Mouse (Mus musculus) retina, postnatal 1 day (tissue): ENCODE results near the gene Lrp5.
"Not testable (repeated sequence)": the region's sequence is repeated elsewhere in the genome, so short reads cannot be mapped to it uniquely, and the experiment has no call there.

Experiments
- DNase-seq: peaks from one replicate; pipeline ENCODE4 v3.0.0-alpha.2; 2012

Lrp5 gene

GRCm38 (mm10) chr19:3695006-3695405 lies 8.6 kb upstream of the Lrp5 start:
- no peak for DNase-seq

- DNase-seq: no peak
Observed at GRCm38 (mm10) chr19:3694476-3694875, 8.1 kb upstream of the Lrp5 start.

- DNase-seq: no peak
Observed at GRCm38 (mm10) chr19:3692414-3693145, 6.2 kb upstream of the Lrp5 start.

DNA sequence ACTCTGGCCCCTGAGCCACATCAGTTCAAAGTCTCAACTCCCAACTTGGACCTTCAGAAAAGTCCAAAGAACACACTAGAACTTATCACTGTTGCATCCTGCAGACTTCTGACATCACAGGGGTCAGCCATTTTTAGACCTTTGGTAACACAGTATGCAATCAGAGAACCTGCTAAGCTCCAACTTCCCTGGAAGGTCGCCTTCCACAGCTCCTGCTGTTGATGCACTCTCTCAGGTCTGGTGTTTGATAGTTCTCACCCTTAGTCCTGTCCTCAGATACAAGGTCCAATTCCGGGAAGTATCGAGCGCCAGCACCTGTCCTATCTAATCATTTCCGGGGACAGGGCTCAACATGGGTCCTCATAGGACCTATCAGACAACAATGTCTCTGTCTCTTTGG lies 5.0 kb upstream of the Lrp5 start:
- DNase-seq: no peak

DNA sequence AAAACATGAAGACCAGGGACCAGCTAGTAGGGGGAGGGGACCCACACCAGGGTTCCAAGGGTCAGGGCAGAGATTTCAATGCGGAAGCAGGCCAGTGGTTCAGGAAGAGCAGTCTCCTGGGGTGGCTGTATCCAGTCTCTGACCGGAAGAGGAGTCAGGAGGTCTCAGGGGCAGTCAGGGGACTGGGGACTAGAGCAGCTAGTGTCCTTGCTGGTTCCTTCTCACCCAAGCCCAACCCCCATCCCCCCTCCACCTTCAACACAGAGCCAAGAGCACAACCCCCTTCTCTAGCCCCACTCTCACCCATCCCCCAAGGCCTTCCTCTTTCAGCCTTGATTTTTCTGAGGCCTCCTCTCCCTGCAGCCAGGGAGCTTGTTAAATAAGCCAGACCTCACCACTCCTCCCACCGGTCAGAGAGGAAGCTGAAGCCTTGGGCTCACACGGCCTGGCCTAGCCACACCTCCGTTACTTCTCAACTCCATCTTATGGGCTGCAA lies 1.4 kb upstream of the Lrp5 start:
- DNase-seq: peak; percentile 64

DNA sequence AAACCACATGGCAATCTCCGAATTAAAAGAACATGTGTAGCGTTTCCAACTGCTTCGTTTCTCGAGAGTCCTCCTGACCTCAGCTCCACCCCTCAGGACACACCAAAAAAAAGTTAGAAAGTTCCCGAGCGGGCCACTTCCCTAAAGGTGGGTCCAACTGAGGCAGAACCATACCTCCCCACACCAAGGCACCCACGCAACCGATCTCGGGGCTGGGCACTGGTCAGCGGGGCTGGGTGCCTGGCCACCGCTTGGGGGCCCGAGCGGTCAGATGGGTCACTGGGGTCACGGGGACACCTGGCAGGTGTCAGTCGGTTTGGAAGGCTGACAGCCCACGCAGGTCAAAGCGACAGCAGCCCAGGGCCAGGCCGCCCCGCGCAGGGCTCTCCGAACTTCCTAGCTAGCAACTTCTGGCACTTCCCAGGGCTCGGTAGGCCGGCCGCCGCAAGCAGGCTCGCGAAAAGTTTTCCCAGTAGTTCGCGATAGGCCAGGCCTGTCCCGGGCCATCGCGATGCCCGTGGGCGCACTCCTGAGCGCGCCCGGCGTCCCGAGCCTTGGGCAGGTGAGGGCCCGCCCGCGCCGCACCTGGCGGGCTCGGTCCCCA lies 651 bp downstream of the Lrp5 start:
- DNase-seq: no peak

DNA sequence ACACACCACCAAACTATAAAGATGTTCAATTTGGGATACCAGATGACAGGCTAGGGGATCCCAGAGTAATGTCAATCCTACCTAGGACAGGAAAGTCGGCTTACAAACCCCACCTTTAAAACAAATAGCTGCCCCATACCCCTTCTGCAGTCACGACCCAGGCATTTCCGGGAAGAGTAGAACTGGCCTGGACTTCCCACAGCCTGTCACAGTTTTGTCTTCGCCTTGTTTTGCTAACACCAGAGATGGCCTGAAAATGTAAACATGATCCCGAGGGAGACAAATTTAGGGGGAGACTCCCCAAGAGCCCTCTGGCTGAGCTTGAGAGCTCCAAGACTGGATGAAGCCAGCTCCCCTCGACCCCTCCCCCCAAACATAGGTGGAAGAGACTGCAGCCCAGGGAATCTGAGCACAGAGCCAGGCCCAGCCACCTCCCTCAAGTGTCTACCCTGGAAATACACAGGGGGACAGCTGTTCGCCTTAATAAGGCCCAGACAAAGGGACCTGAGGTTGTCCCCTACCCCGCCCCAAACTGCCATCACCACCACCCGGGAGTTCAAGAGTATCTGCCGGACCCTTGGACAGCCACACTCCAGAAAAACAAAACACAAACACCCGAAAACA lies 1.3 kb downstream of the Lrp5 start:
- peak; percentile 53 for DNase-seq

DNA sequence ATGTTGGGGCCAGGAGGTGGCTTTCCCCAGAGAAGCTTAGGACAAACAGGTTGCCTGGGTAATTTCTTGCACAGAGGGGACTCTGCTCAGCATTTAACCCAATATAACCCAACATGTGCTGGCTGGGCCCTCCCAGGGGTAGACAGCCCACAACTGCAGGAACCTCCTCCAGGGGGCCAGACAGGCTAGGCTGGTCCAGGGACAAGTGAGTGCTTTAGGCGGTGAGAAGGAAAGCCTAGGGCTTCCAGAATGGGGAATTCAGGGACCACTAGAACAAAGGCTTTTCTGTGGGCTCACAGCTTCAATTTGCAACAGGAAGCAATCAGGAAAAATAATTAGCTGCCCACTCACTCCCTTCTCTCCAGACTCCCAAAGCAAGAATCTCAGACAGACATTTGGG lies 1.9 kb downstream of the Lrp5 start:
- peak; percentile 60 for DNase-seq

DNA sequence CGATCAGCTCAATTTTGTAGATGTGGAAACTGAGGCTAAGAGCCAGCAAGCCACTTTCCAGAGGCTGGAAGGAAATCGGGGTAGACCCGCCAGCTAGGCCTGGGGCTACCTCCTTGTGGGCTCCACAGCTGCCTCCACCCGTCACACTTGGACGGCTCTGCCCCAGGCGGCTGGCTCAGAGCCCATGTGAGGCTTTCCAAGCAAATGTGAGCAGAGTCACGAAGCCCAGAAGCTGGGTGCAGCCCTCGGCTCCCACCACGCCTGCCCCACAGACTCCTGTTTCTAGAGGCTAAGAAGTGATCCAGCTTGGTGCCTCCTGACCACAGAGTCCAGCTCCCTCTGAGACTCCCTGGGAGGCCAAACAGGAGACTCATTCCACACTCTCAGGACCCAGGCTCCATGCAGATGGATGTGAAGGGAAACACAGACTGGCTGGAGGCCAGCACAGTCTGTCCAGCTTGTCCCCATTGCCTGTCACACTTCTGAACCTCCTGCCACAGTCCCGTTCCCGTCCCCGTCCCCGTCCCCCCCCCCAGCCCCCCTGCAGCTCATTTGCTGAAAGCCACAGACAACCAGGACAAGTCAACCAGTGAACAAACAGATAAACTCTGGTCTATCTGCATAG lies 4.9 kb downstream of the Lrp5 start:
- peak; percentile 73 for DNase-seq

DNA sequence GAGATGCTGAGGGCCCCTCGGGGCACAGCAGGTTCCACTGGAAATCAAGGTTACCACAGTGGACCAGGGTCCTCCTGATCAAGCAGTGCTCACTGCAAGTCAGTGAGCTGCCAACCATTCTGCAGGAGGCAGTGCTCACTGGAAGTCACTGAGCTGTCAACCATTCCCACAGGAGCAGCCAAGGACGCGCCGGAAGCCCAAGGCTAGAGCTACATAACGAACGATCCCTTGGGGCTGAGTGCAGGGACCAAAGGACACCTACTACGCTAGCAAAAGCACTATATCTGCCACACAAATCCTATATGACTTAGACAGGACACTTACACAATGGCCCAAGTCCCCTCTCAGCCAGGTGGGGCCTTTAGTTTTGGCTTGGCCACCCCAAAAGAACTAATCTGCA lies 5.6 kb downstream of the Lrp5 start:
- DNase-seq: no peak

GRCm38 (mm10) chr19:3674122-3674855 lies 12.1 kb downstream of the Lrp5 start:
- DNase-seq: no peak

- DNase-seq: no peak
Observed at GRCm38 (mm10) chr19:3673149-3673548, 13.2 kb downstream of the Lrp5 start.

- peak; percentile 44 for DNase-seq
Observed at GRCm38 (mm10) chr19:3669100-3669499, 17.3 kb downstream of the Lrp5 start.

GRCm38 (mm10) chr19:3668551-3668950 lies 17.8 kb downstream of the Lrp5 start:
- no peak for DNase-seq

- DNase-seq: no peak
Observed at GRCm38 (mm10) chr19:3667979-3668378, 18.4 kb downstream of the Lrp5 start.

- DNase-seq: no peak
Observed at GRCm38 (mm10) chr19:3667155-3667895, 19.0 kb downstream of the Lrp5 start.

GRCm38 (mm10) chr19:3666632-3667031 lies 19.7 kb downstream of the Lrp5 start:
- no peak for DNase-seq

DNA sequence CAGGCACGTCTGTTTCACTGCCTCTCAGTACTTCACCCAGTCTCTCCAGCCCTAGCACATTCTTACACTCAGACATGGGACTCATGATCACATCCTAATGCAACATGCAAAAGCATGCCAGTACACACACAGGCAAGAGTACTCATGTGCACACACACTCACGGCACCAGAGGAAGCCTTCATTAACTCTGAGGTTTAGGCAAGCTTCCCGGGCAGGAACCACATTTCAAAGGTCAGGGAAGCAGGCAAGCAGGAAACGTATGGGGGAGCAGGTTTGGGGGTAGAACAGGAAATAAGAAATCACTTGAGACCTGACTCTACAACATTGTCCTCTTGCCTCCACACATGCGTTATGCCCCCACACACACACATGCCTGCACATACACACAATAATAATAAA lies 20.9 kb downstream of the Lrp5 start:
- DNase-seq: no peak

- no peak for DNase-seq
Observed at GRCm38 (mm10) chr19:3657947-3658346, 28.4 kb downstream of the Lrp5 start.

DNA sequence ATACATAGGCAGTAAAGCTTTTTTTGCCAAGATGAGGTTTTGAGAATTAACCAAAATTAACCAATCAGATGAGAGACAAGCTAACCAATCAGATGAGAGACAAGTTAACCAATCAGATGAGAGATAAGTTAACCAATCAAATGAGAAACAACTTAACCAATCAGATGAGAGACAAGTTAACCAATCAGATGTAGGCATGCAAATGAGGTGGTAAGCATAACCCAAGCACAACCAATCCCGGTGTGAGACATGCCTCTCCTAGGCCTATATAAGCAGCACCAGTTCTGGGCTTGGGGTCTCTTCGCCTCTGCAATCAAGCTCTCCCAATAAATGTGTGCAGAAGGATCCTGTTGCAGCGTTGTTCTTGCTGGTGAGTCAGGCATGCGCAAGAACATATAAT lies 29.3 kb downstream of the Lrp5 start:
- DNase-seq: not testable (repeated sequence)

GRCm38 (mm10) chr19:3656144-3656543 lies 30.2 kb downstream of the Lrp5 start:
- DNase-seq: no peak

DNA sequence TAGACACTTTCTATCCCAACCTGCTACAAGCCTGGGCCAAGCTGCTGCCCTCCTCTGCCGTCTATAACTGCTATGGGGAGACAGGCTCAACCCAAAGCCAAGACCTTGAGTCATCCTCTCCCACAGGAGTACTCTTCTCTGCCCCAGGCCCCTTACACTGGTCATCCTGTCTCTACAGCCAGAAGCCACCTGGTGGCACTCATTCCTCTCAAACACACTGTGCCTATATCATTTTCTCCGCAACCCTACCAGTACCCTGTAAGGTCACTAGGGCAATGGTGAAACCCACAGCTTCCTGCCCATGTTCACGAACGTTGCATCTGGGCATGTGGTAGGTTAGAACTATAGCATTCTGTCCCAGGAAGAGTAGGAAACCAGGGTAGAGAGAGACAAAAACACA lies 31.4 kb downstream of the Lrp5 start:
- no peak for DNase-seq
